Mouse (Mus musculus): ENCODE results near the gene Alkbh1.
A peak's percentile ranks its signal among the peaks of the same experiment; 100 is the strongest.

GRCm38 (mm10) chr12:87471964-87472786 is 28.4 kb upstream of the Alkbh1 start, which contains the start of gene Snw1:
- TF ChIP-seq CTCF (IDR thresholded peaks at IDR 0.05) (no peak), POLR2A (IDR thresholded peaks at IDR 0.05; ENCODE audit: insufficient read depth, low read depth, low read length) (peak; percentile 91)
